Comparison of ENCODE assay signal across 18 mouse cellular contexts in genomic region chr13:24882411-24882810, GRCm38 (mm10). TPM values are rescaled to one million over a fixed set of nuclear protein-coding genes. Genes with fewer than 3 reads are reported as not detected.
DNase-seq lines count a peak whose midpoint lies in the region; ATAC-seq and TF ChIP-seq lines count a peak whose summit lies in the region.
"Had no signal": no experiment of that assay in that cellular context is flagged by ENCODE, and none has a peak within 500 bp of the region (broad histone marks: within the 10 kb centered on the region; RNA-seq: fewer than 3 reads in every experiment).

No protein-coding gene starts in this region.

- no peak for TF ChIP-seq EP300 in liver, postnatal 0 days (IDR thresholded peaks at IDR 0.05; ENCODE audit: low read depth)

- H3K36me3 ChIP-seq in kidney, embryonic 14.5 days (ENCODE audit: control insufficient read depth, insufficient read depth, low read length), result no peaks in the 10 kb centered on the region
- H3K36me3 ChIP-seq in thymus, adult 2 months (ENCODE audit: control insufficient read depth, insufficient read depth, low read length), result no peaks in the 10 kb centered on the region
- no peaks in the 10 kb centered on the region for H3K36me3 ChIP-seq in forebrain, embryonic 14.5 days (ENCODE audit: control insufficient read depth, insufficient read depth, low read length)
- H3K36me3 ChIP-seq in liver, postnatal 0 days (replicated peaks; ENCODE audit: insufficient read depth, low read length), result no peaks in the 10 kb centered on the region
- H3K36me3 ChIP-seq: embryonic facial prominence, embryonic 12.5 days; forebrain, embryonic 10.5 days; heart, embryonic 15.5 days had no signal

- no peak overlapping the region for H3K4me3 ChIP-seq in kidney, embryonic 14.5 days (ENCODE audit: low read length)
- H3K4me3 ChIP-seq in thymus, adult 2 months (ENCODE audit: control insufficient read depth, insufficient read depth, low read length), result no peak overlapping the region
- no peak overlapping the region for H3K4me3 ChIP-seq in forebrain, embryonic 14.5 days (ENCODE audit: low read depth, low read length)
- no peak overlapping the region for H3K4me3 ChIP-seq in liver, postnatal 0 days (ENCODE audit: low read depth, low read length)
- H3K4me3 ChIP-seq: embryonic facial prominence, embryonic 12.5 days; forebrain, embryonic 10.5 days; heart, embryonic 15.5 days had no signal

- no peak for ATAC-seq in kidney, embryonic 14.5 days (ENCODE audit: low FRiP score, low TSS enrichment)
- ATAC-seq in forebrain, embryonic 14.5 days, result no peak
- no peak for ATAC-seq in liver, postnatal 0 days
- ATAC-seq: hindbrain, embryonic 16.5 days had no signal

- 0 out of 2 replicates have a peak, but pooled peaks cover 3% of the 10 kb centered on the region for H3K4me1 ChIP-seq in kidney, embryonic 14.5 days (ENCODE audit: control insufficient read depth, insufficient read depth, low read length)
- no peaks in the 10 kb centered on the region for H3K4me1 ChIP-seq in thymus, adult 2 months (replicated peaks; ENCODE audit: control insufficient read depth, insufficient read depth, low read length)
- H3K4me1 ChIP-seq in forebrain, embryonic 14.5 days (ENCODE audit: control insufficient read depth, insufficient read depth, low read length), result no peaks in the 10 kb centered on the region
- H3K4me1 ChIP-seq in liver, postnatal 0 days (ENCODE audit: insufficient read depth), result peaks cover 4% of the 10 kb centered on the region; the same call in 1 of the 2 replicates
- H3K4me1 ChIP-seq: embryonic facial prominence, embryonic 12.5 days; forebrain, embryonic 10.5 days; heart, embryonic 15.5 days had no signal

- TF ChIP-seq CTCF in thymus, adult 2 months (IDR thresholded peaks at IDR 0.05; ENCODE audit: borderline replicate concordance, control insufficient read depth, extremely low read depth, insufficient read depth, low read length, poor library complexity), result no peak
- no peak for TF ChIP-seq CTCF in liver, postnatal 0 days (IDR thresholded peaks at IDR 0.05; ENCODE audit: low read depth)

- H3K4me2 ChIP-seq in kidney, embryonic 14.5 days (replicated peaks; ENCODE audit: low read depth, low read length), result no peak overlapping the region
- no peak overlapping the region for H3K4me2 ChIP-seq in forebrain, embryonic 14.5 days (ENCODE audit: low read length)
- H3K4me2 ChIP-seq in liver, postnatal 0 days (ENCODE audit: low read depth, low read length), result no peak overlapping the region
- H3K4me2 ChIP-seq: embryonic facial prominence, embryonic 12.5 days; heart, embryonic 15.5 days had no signal

- H3K9me3 ChIP-seq in kidney, embryonic 14.5 days (ENCODE audit: control insufficient read depth, low read length), result peaks cover 5% of the 10 kb centered on the region; the same call in 1 of the 2 replicates
- no peaks in the 10 kb centered on the region for H3K9me3 ChIP-seq in forebrain, embryonic 14.5 days (replicated peaks; ENCODE audit: control insufficient read depth, low read length)
- H3K9me3 ChIP-seq in liver, postnatal 0 days (ENCODE audit: low read length), result 0 out of 2 replicates have a peak, but pooled peaks cover 3% of the 10 kb centered on the region
- H3K9me3 ChIP-seq: embryonic facial prominence, embryonic 12.5 days; forebrain, embryonic 10.5 days; heart, embryonic 15.5 days had no signal

- no peak for TF ChIP-seq POLR2A in thymus, adult 2 months (IDR thresholded peaks at IDR 0.05; ENCODE audit: control insufficient read depth, extremely low read depth, insufficient read depth, low read length, poor library complexity)

- H3K27me3 ChIP-seq in kidney, embryonic 14.5 days (ENCODE audit: control insufficient read depth, insufficient read depth, low read length), result no peaks in the 10 kb centered on the region
- H3K27me3 ChIP-seq in thymus, adult 2 months (ENCODE audit: control insufficient read depth, insufficient read depth, low read length), result no peaks in the 10 kb centered on the region
- no peaks in the 10 kb centered on the region for H3K27me3 ChIP-seq in forebrain, embryonic 14.5 days (replicated peaks; ENCODE audit: control insufficient read depth, insufficient read depth, low read length)
- H3K27me3 ChIP-seq in liver, postnatal 0 days (ENCODE audit: insufficient read depth, low read length), result no peaks in the 10 kb centered on the region
- H3K27me3 ChIP-seq: embryonic facial prominence, embryonic 12.5 days; heart, embryonic 15.5 days had no signal

- peak; percentile 17 to 41 for DNase-seq in adrenal gland, postnatal 36 days
- DNase-seq in adrenal gland, adult 18-20 months (ENCODE audit: low spot score in 2 of 2), result no peak
- peak; percentile 53 for DNase-seq in kidney, adult 18-20 months
- DNase-seq in thymus, adult 2 months, result peak; percentile 27
- no peak for DNase-seq in thymus, postnatal 0 days (ENCODE audit: low spot score)
- no peak for DNase-seq in forebrain, embryonic 14.5 days (ENCODE audit: low spot score)
- no peak for DNase-seq in liver, postnatal 0 days
- DNase-seq: cerebellum, adult 8-10 months; right cerebral cortex, postnatal 14 days had no signal

- H3K27ac ChIP-seq in kidney, embryonic 14.5 days (ENCODE audit: low read depth, low read length), result no peak overlapping the region
- H3K27ac ChIP-seq in thymus, adult 2 months (ENCODE audit: control insufficient read depth, insufficient read depth, low read length), result no peak overlapping the region
- no peak overlapping the region for H3K27ac ChIP-seq in forebrain, embryonic 14.5 days (ENCODE audit: low read depth, low read length)
- H3K27ac ChIP-seq in liver, postnatal 0 days (ENCODE audit: low read depth), result no peak overlapping the region
- H3K27ac ChIP-seq: embryonic facial prominence, embryonic 12.5 days; forebrain, embryonic 10.5 days; heart, embryonic 15.5 days; liver, embryonic 14.5 days had no signal

- no peak overlapping the region for H3K9ac ChIP-seq in kidney, embryonic 14.5 days (ENCODE audit: low read depth, low read length)
- no peak overlapping the region for H3K9ac ChIP-seq in forebrain, embryonic 14.5 days (ENCODE audit: low read length)
- no peak overlapping the region for H3K9ac ChIP-seq in liver, postnatal 0 days (replicated peaks)
- H3K9ac ChIP-seq: embryonic facial prominence, embryonic 12.5 days; heart, embryonic 15.5 days; liver, embryonic 14.5 days had no signal

- 95% methylated on average over 6 of the region's 6 CpGs for WGBS in kidney, embryonic 14.5 days
- WGBS in thymus, adult 2 months, result 96% methylated on average over 6 of the region's 6 CpGs
- WGBS in forebrain, embryonic 14.5 days, result 95% methylated on average over 6 of the region's 6 CpGs
- 89% methylated on average over 6 of the region's 6 CpGs for WGBS in liver, postnatal 0 days (ENCODE audit: insufficient replicate concordance)

RNA-seq across cellular contexts. Expression of gene D130043K22Rik, which starts 37.5 kb away (rescaled TPM):
- under 1 TPM; 0.46 to 0.70 TPM for total RNA-seq in adrenal gland, postnatal 36 days (2021)
- total RNA-seq in adrenal gland, adult 18-20 months (2021), result under 1 TPM; 0.51 to 0.66 TPM
- 0.29 and 0.64 TPM in 2 replicates for polyA plus RNA-seq in kidney, embryonic 14.5 days (2014; fragmentation: Nextera tagmentation; extraction: Ambion mirVana)
- polyA plus RNA-seq in thymus, adult 2 months (2012; rRNA removed), result 0.12 and 0.13 TPM in 2 replicates
- polyA plus RNA-seq in thymus, postnatal 0 days (2015; fragmentation: Nextera tagmentation; extraction: Ambion mirVana), result 0.03 and 0.09 TPM in 2 replicates
- 1.4 and 2.6 TPM in 2 replicates for polyA plus RNA-seq in forebrain, embryonic 14.5 days (2014; fragmentation: Nextera tagmentation; extraction: Ambion mirVana)
- polyA plus RNA-seq in liver, postnatal 0 days (2015; fragmentation: Nextera tagmentation; extraction: Ambion mirVana), result 0.31 and 0.48 TPM in 2 replicates
- total RNA-seq: gastrocnemius, adult 18-20 months; monocyte, adult 5-6 weeks; neutrophil, adult 5-6 weeks had no signal

RNA-seq across cellular contexts. Expression of gene Tdp2, which starts 50.9 kb away (rescaled TPM):
- 10 to 100 TPM; 22.6 to 23.5 TPM for total RNA-seq in adrenal gland, postnatal 36 days (2021)
- total RNA-seq in adrenal gland, adult 18-20 months (2021), result 10 to 100 TPM; 15.8 to 19.8 TPM
- 68.8 and 79.9 TPM in 2 replicates for polyA plus RNA-seq in kidney, embryonic 14.5 days (2014; fragmentation: Nextera tagmentation; extraction: Ambion mirVana)
- 40.3 and 42.4 TPM in 2 replicates for polyA plus RNA-seq in thymus, adult 2 months (2012; rRNA removed)
- 54.3 and 60.2 TPM in 2 replicates for polyA plus RNA-seq in thymus, postnatal 0 days (2015; fragmentation: Nextera tagmentation; extraction: Ambion mirVana)
- 44.9 and 45.1 TPM in 2 replicates for polyA plus RNA-seq in forebrain, embryonic 14.5 days (2014; fragmentation: Nextera tagmentation; extraction: Ambion mirVana)
- polyA plus RNA-seq in liver, postnatal 0 days (2015; fragmentation: Nextera tagmentation; extraction: Ambion mirVana), result 18.3 and 18.4 TPM in 2 replicates

RNA-seq across cellular contexts. Expression of gene Acot13, which starts 51.1 kb away (rescaled TPM):
- total RNA-seq in adrenal gland, postnatal 36 days (2021), result 10 to 100 TPM; 68.0 to 91.6 TPM
- total RNA-seq in adrenal gland, adult 18-20 months (2021), result 10 to 100 TPM; 67.1 to 80.5 TPM
- polyA plus RNA-seq in kidney, embryonic 14.5 days (2014; fragmentation: Nextera tagmentation; extraction: Ambion mirVana), result 81.8 and 91.6 TPM in 2 replicates
- polyA plus RNA-seq in thymus, adult 2 months (2012; rRNA removed), result 49.8 and 51.5 TPM in 2 replicates
- 119 and 129 TPM in 2 replicates for polyA plus RNA-seq in thymus, postnatal 0 days (2015; fragmentation: Nextera tagmentation; extraction: Ambion mirVana)
- 66.1 and 73.3 TPM in 2 replicates for polyA plus RNA-seq in forebrain, embryonic 14.5 days (2014; fragmentation: Nextera tagmentation; extraction: Ambion mirVana)
- polyA plus RNA-seq in liver, postnatal 0 days (2015; fragmentation: Nextera tagmentation; extraction: Ambion mirVana), result 101 and 102 TPM in 2 replicates

RNA-seq across cellular contexts. Expression of gene Aldh5a1, which starts 55.0 kb away (rescaled TPM):
- total RNA-seq in adrenal gland, postnatal 36 days (2021), result 10 to 100 TPM; 12.7 to 18.4 TPM
- total RNA-seq in adrenal gland, adult 18-20 months (2021), result 10 to 100 TPM; 15.3 to 17.4 TPM
- 8.4 and 8.7 TPM in 2 replicates for polyA plus RNA-seq in kidney, embryonic 14.5 days (2014; fragmentation: Nextera tagmentation; extraction: Ambion mirVana)
- 1.3 and 1.4 TPM in 2 replicates for polyA plus RNA-seq in thymus, adult 2 months (2012; rRNA removed)
- polyA plus RNA-seq in thymus, postnatal 0 days (2015; fragmentation: Nextera tagmentation; extraction: Ambion mirVana), result 1.2 and 1.3 TPM in 2 replicates
- polyA plus RNA-seq in forebrain, embryonic 14.5 days (2014; fragmentation: Nextera tagmentation; extraction: Ambion mirVana), result 7.5 and 8.0 TPM in 2 replicates
- polyA plus RNA-seq in liver, postnatal 0 days (2015; fragmentation: Nextera tagmentation; extraction: Ambion mirVana), result 3.8 and 3.9 TPM in 2 replicates
- total RNA-seq: monocyte, adult 5-6 weeks had no signal

Comparison
In these comparisons a context has a peak if more than half of its experiments do, and no peak if none do; other contexts are left out.
1. DNase-seq: peak in adrenal gland, postnatal 36 days (2 of 2), kidney, adult 18-20 months (single experiment) and thymus, adult 2 months (single experiment); none in adrenal gland, adult 18-20 months (0 of 2), thymus, postnatal 0 days (single experiment), forebrain, embryonic 14.5 days (single experiment) and liver, postnatal 0 days (single experiment).